Mouse (Mus musculus) stomach, postnatal 0 days (tissue): Measurements from ENCODE around the gene Tex14.

Source experiments
- CTCF ChIP-seq: IDR thresholded peaks from 2 replicates; pipeline ENCODE4 v1.5.1; 2016; ENCODE audit warnings: antibody characterized with exemption, low read depth, mild to moderate bottlenecking, moderate library complexity
- EP300 ChIP-seq: optimal IDR thresholded peaks from 2 replicates; pipeline ENCODE3; 2016; ENCODE audit warnings: antibody characterized with exemption

DNA sequence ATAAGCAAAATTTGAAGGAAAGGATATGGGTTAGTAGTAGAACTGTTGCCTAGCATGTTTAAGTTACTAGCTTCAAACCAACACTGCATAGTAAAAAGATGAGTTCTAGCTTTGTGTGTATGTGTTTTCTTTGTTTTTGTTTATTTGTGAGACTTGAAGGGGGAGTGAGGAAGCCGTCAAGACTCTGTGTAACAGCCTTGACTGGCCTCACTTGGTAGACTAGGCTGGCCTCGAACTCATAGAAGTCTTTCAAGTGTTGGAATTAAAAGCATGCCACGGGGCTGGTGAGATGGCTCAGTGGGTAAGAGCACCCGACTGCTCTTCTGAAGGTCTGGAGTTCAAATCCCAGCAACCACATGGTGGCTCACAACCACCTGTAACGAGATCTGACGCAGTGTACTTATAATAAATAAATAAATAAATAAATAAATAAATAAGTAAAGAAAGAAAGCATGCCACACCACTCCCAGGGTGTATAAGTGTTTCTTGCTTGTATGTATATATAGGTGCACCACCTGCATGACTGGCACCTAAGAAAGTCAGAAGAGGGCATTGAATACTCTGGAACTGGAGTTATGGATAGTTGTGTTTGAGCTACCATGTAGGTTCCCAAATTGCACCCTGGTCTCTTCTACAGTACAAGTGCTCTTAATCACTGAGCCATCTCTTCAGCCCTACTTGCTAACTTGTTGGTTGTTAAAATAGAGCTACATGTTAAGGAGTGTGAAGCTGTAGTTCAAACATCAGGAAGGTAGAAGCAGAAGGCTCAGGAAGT is 18.9 kb downstream of the Tex14 start:
- TF ChIP-seq CTCF (no peak), EP300 (no peak)
